Mouse (Mus musculus): ENCODE measurements around the gene Olfr461.
"Not testable (repeated sequence)": the region's sequence is repeated elsewhere in the genome, so short reads cannot be mapped to it uniquely, and the experiment has no call there.

The Olfr461 gene

DNA sequence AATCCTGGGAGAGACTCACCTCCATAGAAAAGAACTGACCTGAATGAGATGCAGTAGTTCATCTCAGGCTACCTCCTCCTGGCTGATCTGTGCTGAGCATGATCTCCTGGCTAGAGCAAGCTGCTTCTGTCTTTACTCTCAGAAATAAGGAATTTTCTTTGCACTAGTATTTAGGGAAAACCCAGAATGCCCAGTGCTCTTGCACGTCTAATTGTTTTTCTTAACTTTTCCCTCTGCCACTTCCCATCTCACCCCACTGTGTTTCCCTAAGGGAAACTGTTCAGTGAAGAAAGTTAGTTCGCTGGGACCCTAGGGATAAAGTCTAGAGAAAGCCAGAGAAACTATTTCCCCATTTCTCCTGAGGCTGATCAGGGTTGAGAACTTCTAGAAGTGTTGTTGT, at the start of gene Olfr461:
Olfr461 (minus strand) TSS at position 101 of the 400 bp plus-strand sequence.
- no peak for DNase-seq

DNA sequence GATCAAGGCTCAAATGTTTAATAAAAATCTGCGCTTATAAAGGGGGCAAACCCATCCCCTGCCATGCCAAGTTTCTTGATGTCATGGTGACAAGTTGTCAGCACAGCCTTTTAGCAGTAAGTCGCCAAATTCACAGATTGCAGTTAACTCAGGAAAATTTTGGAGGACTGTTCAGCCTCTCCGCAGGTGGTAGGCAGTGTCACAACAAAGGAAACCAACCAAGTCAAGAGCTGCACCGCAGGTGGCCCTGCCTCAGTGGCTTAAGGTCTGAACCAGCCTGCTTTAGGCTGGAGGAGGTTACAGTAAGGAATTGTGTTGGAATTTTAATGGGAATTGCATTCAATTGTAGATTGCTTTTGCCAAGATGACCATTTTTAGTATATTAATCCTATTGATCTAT, 43.7 kb upstream of the Olfr461 start:
- not testable (repeated sequence) for DNase-seq

DNA sequence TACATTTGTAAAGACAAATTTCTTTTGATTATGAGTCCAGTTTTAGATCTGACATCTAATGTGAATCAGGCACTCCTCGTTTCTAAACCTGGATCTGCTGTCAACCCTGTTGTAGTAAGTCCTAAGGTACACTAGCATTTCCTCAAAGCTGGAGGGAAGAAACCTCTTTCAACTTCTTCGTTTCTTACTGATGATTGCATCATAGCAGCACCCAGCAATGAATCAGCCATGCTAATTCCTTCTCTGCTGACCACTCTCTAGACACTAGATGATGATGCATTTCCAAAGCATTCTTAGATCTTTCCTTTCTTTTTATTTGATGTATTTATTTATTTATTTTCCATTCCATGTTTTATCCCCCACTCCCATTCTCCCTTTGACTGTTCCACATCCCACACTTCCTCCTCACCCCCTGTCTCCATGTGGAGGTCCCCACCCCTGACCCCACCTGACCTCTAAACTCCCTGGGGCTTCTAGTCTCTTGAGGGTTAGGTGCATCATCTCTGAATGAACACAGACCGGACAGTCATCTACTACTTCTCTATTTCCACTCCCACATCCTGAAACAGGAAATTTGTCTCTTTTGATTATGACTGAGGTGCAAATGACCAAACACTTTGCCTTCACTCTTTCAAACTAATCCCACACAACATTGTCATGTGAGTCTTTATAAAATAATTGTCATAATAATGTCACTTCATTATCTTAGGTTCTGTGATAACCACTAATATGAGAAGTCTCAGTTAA, 40.1 kb upstream of the Olfr461 start:
- DNase-seq: no peak

DNA sequence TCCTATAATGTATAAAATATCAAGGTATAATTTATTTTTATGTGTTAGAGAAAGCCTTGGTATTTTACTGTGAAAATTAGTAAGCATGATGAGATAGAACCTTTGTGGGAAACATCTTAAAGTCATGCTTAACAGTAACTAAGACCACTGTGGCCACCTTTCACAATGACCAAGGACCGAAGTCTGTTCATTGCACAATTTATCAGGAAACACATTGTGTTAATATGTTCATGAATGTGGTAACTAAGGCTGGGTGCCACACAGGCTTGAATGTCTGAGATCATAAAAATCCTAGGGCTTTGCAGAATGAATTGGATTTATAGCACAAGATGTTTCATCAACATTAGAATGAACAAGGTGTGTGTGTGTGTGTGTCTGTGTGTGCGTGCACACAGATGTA, 33.5 kb upstream of the Olfr461 start:
- no peak for DNase-seq

DNA sequence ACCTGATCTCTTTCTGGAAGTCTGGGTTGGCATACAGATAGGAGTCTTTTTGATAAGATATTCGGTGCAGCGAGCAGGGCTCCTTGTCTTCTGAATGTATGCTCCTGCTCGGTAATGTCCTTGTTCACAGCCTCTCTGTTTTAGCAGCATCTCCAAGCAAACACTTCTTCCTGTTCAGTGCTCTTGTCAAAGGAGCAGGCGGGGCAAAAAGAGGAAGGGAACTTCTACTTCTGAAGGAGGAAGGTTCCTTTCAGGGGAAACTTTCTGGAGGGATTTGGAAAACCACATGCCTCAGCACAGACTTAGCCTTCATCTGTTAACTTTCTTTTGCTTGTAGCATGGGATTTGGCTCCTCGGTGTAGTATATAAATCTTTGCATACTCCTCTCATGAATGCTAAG, 30.8 kb upstream of the Olfr461 start, which contains the start of gene Clec5a:
Clec5a (minus strand) TSS at position 177 of the 400 bp plus-strand sequence.
- no peak for DNase-seq

DNA sequence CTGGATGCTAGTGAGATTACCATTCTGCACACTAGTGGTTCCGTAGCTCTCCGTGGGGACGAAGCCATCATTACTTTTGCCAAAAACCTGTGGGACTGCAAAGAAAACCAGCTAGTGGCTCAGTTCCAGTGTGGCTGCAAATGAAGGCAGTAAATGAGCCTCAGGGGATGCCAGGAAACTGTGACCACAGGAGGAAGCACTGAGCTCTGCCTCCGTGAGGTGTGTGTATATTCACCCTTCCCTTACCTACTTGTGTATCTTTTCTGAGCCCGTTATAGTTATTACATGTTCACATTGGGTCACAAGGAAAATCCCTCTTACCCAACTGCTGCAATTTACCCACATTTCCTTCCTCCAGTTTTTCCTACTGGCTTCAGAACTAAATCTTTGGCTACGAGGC, 29.5 kb upstream of the Olfr461 start:
- no peak for DNase-seq

DNA sequence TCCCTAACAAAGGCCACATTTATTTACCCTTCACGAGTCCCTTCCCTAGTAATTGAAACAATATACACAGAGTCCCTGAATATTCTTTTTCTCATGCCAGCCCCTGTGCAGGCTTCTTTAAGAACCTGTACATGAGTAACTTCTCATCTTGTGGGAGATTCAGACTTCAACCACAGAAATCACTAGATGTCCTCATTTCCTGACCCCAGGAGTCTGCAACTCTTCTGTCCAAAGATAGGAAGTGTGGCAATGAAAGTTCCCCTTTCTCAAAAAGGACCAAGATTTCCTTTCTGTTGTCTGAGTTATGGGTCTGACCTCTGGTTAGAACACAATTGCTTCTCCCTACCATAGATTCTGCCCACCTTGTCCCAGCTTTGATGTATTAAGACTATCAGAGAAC, 21.5 kb upstream of the Olfr461 start:
- DNase-seq: no peak

DNA sequence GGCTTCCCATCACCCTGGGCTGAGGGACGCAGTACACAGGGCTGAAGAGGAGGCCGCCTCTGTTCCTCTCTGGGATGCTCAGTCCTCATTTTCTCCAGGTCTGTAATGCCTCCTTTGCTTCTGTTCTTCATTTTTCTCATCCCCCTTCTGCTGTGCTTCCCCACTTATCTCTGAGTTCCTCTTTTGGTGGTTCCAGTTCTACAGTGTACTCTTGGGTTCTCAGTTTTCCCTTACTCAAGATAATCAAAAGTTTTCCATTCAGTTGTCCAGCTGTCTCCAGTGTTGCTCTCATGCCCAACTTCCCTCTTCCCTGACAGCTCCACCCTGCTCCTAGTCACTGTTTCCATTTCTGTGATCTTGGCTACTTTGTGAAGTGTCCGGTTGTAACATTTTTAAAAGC, 18.8 kb upstream of the Olfr461 start:
- no peak for DNase-seq

DNA sequence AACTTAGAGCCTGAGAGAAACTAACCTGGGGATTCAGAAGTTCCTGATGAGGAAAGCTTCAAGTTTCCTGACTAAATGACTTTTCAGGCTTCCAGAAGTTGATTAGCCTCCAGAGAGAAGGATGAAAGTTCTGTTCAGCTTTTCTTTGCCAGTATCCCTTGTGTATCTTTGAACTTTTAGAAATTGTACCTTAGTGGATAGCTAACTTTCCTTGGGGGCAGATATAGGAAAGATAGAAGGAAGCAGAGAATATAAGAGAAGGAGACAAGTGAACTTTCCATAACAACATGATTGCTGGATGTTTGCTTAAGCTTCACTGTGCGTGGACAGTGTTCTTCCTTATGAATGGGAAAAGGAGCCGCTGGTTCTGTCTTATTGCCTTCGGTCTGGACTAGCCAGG, 14.3 kb upstream of the Olfr461 start, which contains the start of gene Olfr460:
Olfr460 (plus strand) TSS at position 301 of the 400 bp plus-strand sequence.
- DNase-seq: no peak

DNA sequence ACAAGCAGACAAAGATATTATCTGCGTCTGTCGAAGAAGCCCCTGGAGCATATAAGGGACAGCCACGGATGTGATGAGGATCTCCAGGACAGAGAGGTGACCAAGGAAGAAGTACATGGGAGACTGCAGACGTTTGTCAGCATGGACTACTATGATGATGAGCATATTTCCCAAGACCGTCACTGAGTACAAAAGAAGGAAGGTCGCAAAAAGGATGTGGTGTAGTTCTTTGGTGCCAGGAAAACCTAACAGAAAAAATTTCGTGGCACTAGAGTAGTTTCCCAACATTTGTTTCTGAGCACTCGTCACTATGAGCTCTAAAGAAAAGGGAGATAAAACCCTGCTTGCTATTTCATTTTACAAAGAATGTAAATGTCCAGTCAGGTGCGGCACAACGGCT, 10.2 kb downstream of the Olfr461 start:
- DNase-seq: no peak

DNA sequence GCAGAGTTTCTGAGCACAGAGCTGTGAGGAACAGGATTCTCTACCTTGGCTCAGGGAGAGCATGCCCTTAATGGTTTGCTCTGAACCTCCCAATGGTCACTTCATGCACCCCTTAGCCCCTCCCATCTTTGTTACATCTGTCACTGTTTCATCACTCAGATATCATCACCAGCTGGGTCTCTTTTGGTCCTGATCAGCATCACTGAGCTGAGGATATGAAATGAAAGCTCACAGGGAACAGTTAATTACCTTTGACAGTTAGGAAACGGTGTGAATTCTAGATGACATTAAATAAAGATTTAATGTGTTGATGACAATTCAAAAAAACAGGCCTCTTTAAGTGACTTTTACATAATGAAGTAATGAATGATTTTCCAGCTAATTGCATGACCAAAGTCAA, 35.4 kb downstream of the Olfr461 start, which contains the start of gene Prss37:
Prss37 (minus strand) TSS at position 101 of the 400 bp plus-strand sequence.
- DNase-seq: no peak

DNA sequence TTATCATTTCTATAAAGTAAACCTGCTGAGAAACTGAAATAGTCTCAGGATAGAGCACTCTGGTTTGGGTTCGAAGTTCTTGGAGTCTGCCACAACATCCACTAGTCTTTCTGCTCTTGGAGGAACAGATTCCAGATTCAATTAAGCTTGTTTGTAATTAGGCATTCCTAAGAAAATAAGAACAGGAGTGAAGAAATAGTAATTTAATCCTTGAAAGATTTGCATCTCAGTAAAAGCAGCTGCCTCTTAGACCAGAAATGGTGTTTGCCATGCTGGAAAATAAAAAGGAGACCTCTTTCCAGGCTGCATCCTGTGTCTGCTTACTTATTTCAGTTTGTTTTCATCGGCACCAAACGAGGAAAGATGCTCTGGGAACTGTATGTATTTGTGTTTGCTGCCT, 61.6 kb downstream of the Olfr461 start, which contains the start of gene Tas2r108:
Tas2r108 (plus strand) TSS at position 301 of the 400 bp plus-strand sequence.
- DNase-seq: no peak

Measured in kidney, postnatal 10 days (tissue).